Mouse (Mus musculus) heart, adult 2 months (tissue): ENCODE results near the gene Adora1. TPM values are rescaled to one million over a fixed set of nuclear protein-coding genes. Genes with fewer than 3 reads are reported as not detected.

ENCODE experiments used
- DNase-seq, 2 experiments: peaks; one replicate each; pipeline ENCODE4 v3.0.0; 2021
- H3K27ac ChIP-seq: fragments of 200-600 bp; 2 replicates; pipeline ENCODE4 v1.8.1; 2022
- H3K27me3 ChIP-seq: fragments of 200-500 bp; 2 replicates; pipeline ENCODE4 v1.6.1; 2012; ENCODE audit warnings: mild to moderate bottlenecking, low read length, inconsistent platforms, mixed read lengths; ENCODE audit not compliant: control insufficient read depth, insufficient read depth
- H3K36me3 ChIP-seq: fragments of 200-500 bp; 2 replicates; pipeline ENCODE4 v1.6.1; 2012; ENCODE audit warnings: low read length, inconsistent platforms; ENCODE audit not compliant: control insufficient read depth, insufficient read depth
- H3K4me1 ChIP-seq: fragments of 200-500 bp; 2 replicates; pipeline ENCODE4 v1.6.1; 2011; ENCODE audit warnings: low read length; ENCODE audit not compliant: control insufficient read depth, insufficient read depth
- H3K4me3 ChIP-seq: fragments of 200-600 bp; 2 replicates; pipeline ENCODE4 v1.8.1; 2022
- H3K79me2 ChIP-seq: fragments of 200-500 bp; replicated peaks from 2 replicates; pipeline ENCODE4 v1.6.1; 2012; ENCODE audit warnings: mild to moderate bottlenecking, inconsistent platforms, low read length, moderate library complexity, mixed read lengths; ENCODE audit not compliant: control insufficient read depth, insufficient read depth
- H3K9ac ChIP-seq: fragments of 200-500 bp; 2 replicates; pipeline ENCODE4 v1.6.1; 2012; ENCODE audit warnings: low read depth, mild to moderate bottlenecking, control low read depth, inconsistent platforms, low read length, mixed read lengths
- CTCF ChIP-seq: fragments of 200-600 bp; IDR thresholded peaks from 2 replicates; pipeline ENCODE4 v1.8.1; 2022; ENCODE audit warnings: antibody characterized with exemption, mild to moderate bottlenecking, moderate library complexity
- EP300 ChIP-seq: fragments of 200-500 bp; IDR thresholded peaks from 2 replicates; pipeline ENCODE4 v1.6.1; 2011; ENCODE audit warnings: low read depth, low read length, control low read depth; ENCODE audit not compliant: insufficient read depth
- POLR2A ChIP-seq: fragments of 200-500 bp; IDR thresholded peaks from 2 replicates; pipeline ENCODE4 v1.6.1; 2011; ENCODE audit warnings: mild to moderate bottlenecking, low read depth, low read length, control low read depth; ENCODE audit not compliant: insufficient read depth
- WGBS: fragments of 180-500 bp; shearing (Covaris S2); methylation state at CpG from one replicate; pipeline ENCODE4 v1.1.7; 2018; 5-methylcytosine and 5-hydroxymethylcytosine counted together
- intact Hi-C: fragments of 180-260 bp; cut with DNase I; formaldehyde crosslinking; loops from one replicate; pipeline ENCODE4 v1.15.1; 2025
- polyA plus RNA-seq: library from polyadenylated mRNA; depleted of rRNA; stranded (reverse); fragments of >200 nt; gene quantifications from 2 replicates; pipeline ENCODE4 v1.2.3, GENCODE M21; 2012
- total RNA-seq, 2 experiments: library from RNA; stranded (reverse); gene quantifications; 2 replicates each; pipeline ENCODE4 v1.2.3; 2021

The Adora1 gene
- total and polyA plus RNA-seq, 3 experiments = 9.6 to 19.4 (median 15.0) TPM

DNA sequence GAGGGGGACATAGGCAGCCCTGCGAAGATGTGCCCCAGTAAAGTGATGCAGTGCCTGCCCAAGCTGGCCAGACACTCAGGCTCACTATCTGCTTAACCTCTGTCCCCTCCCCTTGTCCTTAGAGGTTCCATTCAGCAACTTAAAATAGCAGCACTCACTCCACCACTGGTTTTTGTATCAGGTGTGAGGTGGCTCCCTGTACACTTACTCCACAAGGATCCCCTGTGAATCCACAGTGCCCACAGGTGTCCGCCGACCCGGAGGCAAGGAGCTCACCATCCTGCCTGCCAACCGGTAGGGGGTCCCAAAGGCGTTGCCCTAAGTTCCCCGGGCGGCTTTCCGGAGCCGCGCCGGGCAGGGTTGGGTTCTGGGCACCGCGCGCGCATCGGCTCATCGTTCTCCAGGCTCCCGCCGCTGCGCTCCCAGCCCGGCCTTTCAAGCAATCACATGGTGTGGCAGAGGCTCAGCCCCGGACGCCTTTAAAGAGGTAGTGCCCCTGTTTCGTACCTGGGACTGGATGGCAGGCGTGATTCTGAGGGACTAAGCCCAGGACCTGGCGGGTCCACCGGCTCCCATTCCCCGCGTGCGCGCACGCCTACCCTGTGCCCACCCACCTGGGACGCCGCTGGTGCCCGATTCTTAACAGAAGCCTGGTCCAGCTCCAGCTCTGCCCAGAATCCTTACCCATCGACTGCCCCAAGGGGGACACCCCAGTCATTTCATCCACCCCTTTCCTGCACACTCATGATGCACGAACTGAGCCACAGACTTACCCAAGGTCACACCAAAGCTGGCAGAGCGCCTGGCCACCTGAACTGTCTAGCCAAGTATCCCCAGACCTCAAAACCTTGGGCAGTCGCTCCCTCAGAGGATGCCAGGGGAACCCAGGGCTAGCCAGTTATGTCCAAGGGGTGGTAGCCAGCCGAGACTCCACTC is 508 bp downstream of the Adora1 start:
- TF ChIP-seq CTCF (0 out of 2 replicates have a peak, but pooled peaks have one; percentile 4), EP300 (peak; percentile 28; the same call in 1 of the 2 replicates), POLR2A (peak; percentile 57; the same call in 1 of the 2 replicates)
- DNase-seq = peak; percentile 66 to 75
- H3K4me1 ChIP-seq = peaks cover 12% of the 10 kb centered on the region
- no peaks in the 10 kb centered on the region for H3K36me3 ChIP-seq
- H3K27ac ChIP-seq = peak overlapping the region; percentile 73
- intact Hi-C loops = loop anchor here (10.0 kb wide), 1 partner anchor 180 kb away; no protein-coding TSS in a partner anchor
- no peaks in the 10 kb centered on the region for H3K79me2 ChIP-seq
- H3K27me3 ChIP-seq = no peaks in the 10 kb centered on the region; the same call in 1 of the 2 replicates
- H3K9ac ChIP-seq = peak overlapping the region; percentile 67
- peak overlapping the region; percentile 43 for H3K4me3 ChIP-seq
- WGBS = 2% methylated on average over 41 of the region's 41 CpGs

DNA sequence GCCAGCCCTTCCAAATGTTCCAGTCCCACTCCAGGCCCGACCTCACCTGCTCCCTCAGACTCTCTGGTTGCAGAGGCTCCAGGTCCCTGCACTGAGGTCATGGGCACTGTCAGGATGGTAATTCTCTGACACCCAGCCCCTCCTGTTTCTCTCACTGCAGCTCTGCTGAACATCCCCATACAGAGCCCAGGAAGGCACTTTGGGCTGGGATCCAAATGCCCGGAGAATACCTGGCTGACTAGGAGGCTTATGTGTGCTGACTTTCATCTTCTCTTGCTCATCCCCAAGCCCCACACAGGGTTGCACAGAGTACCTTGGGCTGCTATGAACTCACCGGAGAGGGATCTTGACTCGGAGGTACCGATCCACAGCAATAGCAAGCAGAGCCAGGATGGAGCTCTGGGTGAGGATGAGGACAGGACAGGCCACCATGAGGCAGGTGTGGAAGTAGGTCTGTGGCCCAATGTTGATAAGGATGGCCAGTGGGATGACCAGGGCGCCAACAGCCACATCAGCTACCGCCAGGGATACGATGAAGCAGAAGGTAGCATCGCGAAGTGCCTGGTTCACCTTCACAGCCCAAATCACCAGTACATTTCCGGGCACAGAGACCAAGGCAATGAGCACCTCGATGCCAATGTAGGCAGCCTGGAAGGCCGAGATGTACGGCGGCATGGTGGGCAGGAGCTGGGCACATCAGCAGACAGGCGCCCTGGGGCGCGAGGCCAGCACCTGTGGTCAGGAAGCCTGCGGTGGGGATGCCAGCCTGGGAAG is 1.4 kb downstream of the Adora1 start:
- TF ChIP-seq EP300 = no peak
- no peak for TF ChIP-seq POLR2A
- no peak for TF ChIP-seq CTCF
- 46% methylated on average over 19 of the region's 19 CpGs for WGBS
- Histone ChIP-seq H3K27me3 (no peaks in the 10 kb centered on the region; the same call in 1 of the 2 replicates), H3K4me1 (peaks cover 12% of the 10 kb centered on the region), H3K4me3 (peak overlapping the region; percentile 43), H3K27ac (peak overlapping the region; percentile 73), H3K9ac (peak overlapping the region; percentile 55), H3K79me2 (no peaks in the 10 kb centered on the region), H3K36me3 (no peaks in the 10 kb centered on the region)
- DNase-seq = no peak
- intact Hi-C loops = loop anchor here (10.0 kb wide), 1 partner anchor 179 kb away; no protein-coding TSS in a partner anchor

GRCm38 (mm10) chr1:134232778-134233531 is 2.3 kb downstream of the Adora1 start:
- DNase-seq = peak; percentile 48 to 57
- H3K4me3 ChIP-seq = peak overlapping the region; percentile 43; the same call in 1 of the 2 replicates
- H3K9ac ChIP-seq = peak overlapping the region; percentile 38
- H3K36me3 ChIP-seq = no peaks in the 10 kb centered on the region
- intact Hi-C loops = loop anchor here (10.0 kb wide), 1 partner anchor 178 kb away; no protein-coding TSS in a partner anchor
- peaks cover 12% of the 10 kb centered on the region for H3K4me1 ChIP-seq
- no peak for TF ChIP-seq POLR2A
- no peak for TF ChIP-seq CTCF
- TF ChIP-seq EP300 = no peak
- no peaks in the 10 kb centered on the region for H3K79me2 ChIP-seq
- WGBS = 26% methylated on average over 12 of the region's 12 CpGs
- no peaks in the 10 kb centered on the region; the same call in 1 of the 2 replicates for H3K27me3 ChIP-seq
- H3K27ac ChIP-seq = peak overlapping the region; percentile 73

DNA sequence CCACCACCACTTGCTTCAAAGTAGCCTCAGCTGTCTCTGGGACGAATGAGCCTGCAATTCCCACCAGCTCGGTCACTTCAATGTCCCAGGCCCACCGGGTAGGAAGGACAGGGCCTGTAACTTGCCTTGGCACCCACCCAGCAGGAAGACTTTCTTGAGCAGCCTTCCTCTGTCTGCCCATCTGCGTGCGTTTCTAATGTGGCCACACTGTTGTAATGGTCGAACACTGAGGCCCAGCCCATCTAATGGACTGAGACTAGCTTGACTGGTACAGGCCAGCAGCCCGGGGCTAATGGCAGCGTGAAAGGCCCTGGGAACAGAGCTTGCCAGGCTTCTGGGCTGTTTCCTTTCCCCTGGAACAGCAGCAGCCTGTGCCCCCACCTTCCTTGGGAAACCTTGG is 2.9 kb downstream of the Adora1 start:
- H3K79me2 ChIP-seq = no peaks in the 10 kb centered on the region
- peaks cover 12% of the 10 kb centered on the region for H3K4me1 ChIP-seq
- no peak for DNase-seq
- no peak for TF ChIP-seq POLR2A
- no peak for TF ChIP-seq CTCF
- H3K9ac ChIP-seq = peak overlapping the region; percentile 16; the same call in 1 of the 2 replicates
- 42% methylated on average over 8 of the region's 8 CpGs for WGBS
- no peaks in the 10 kb centered on the region for H3K36me3 ChIP-seq
- no peaks in the 10 kb centered on the region; the same call in 1 of the 2 replicates for H3K27me3 ChIP-seq
- peak overlapping the region; percentile 73 for H3K27ac ChIP-seq
- intact Hi-C loops = loop anchor here (10.0 kb wide), 1 partner anchor 178 kb away; no protein-coding TSS in a partner anchor
- no peak overlapping the region for H3K4me3 ChIP-seq

- Histone ChIP-seq H3K27me3 (no peaks in the 10 kb centered on the region; the same call in 1 of the 2 replicates), H3K9ac (no peak overlapping the region), H3K4me1 (peaks cover 12% of the 10 kb centered on the region), H3K4me3 (no peak overlapping the region), H3K27ac (peak overlapping the region; percentile 73), H3K36me3 (no peaks in the 10 kb centered on the region), H3K79me2 (no peaks in the 10 kb centered on the region)
- TF ChIP-seq EP300 (no peak), POLR2A (no peak), CTCF (no peak)
- 74% methylated on average over 3 of the region's 3 CpGs for WGBS
- DNase-seq = no peak
- intact Hi-C loops = loop anchor here (10.0 kb wide), 1 partner anchor 177 kb away; no protein-coding TSS in a partner anchor
Observed at GRCm38 (mm10) chr1:134231681-134232080, 3.5 kb downstream of the Adora1 start.
